Mouse (Mus musculus) neural tube, embryonic 10.5 days (tissue): ENCODE measurements around the gene Hlcs.

Experiments
- DNase-seq: peaks from one replicate; pipeline ENCODE4 v3.0.0-alpha.2; 2017; ENCODE audit warnings: low spot score; ENCODE audit errors: extremely low spot score

The Hlcs gene

DNA sequence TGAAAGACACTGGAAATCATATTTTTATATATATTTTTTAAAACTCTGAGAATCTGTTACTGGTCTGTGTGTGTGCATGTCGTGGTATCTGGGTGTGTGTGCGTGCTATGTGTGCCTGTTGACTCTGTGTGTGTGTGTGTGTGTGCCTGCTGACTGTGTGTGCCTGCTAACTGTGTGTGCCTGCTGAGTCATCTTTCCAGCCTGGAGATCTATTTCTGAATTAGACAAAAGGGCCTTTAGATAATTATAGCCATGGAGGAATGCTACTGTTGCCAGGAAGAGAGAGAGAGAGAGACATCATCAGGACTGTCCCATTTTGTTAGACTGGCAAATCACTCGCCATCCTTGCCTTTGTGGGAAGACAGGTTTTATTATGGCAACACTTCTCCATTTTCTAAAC is 103.7 kb downstream of the Hlcs start:
- no peak for DNase-seq

DNA sequence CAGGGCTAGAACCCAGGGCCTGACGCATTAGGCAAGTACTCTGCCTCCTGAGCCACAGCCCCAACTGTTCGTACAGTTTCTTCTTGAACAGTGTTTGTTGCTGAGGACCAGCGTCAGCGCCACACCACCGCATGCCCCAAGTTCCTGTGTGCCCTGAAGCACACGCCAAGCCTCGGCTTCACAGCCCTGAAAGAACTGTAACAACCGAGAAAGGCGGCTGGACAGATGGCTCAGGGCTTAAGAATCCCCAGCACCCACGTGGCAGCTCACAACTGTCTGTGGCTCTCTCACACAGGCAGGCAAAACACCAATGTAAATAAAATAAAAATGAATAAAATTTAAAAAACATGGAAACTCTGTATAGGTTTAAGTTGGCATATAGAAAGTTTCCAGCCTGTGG is 104.5 kb downstream of the Hlcs start:
- DNase-seq: no peak

DNA sequence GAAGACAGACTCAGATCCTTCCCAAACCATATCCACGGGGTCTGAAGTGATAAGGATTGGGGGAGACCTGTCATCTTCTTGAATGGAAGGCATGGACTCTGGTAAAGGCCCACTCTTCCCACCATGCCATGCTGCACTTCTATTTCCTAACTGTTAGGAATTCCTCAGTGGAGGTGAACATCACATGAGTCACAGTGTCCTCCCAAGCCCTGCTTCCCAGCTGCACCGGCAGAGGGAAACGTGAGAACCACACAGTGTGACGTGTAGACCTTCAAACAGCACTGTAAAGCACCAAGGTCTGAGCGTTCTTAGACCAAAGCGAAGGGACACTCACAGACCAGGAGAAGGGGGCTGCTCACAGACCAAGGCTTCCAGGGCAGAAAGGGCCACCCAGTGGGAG is 105.2 kb downstream of the Hlcs start:
- DNase-seq: no peak

DNA sequence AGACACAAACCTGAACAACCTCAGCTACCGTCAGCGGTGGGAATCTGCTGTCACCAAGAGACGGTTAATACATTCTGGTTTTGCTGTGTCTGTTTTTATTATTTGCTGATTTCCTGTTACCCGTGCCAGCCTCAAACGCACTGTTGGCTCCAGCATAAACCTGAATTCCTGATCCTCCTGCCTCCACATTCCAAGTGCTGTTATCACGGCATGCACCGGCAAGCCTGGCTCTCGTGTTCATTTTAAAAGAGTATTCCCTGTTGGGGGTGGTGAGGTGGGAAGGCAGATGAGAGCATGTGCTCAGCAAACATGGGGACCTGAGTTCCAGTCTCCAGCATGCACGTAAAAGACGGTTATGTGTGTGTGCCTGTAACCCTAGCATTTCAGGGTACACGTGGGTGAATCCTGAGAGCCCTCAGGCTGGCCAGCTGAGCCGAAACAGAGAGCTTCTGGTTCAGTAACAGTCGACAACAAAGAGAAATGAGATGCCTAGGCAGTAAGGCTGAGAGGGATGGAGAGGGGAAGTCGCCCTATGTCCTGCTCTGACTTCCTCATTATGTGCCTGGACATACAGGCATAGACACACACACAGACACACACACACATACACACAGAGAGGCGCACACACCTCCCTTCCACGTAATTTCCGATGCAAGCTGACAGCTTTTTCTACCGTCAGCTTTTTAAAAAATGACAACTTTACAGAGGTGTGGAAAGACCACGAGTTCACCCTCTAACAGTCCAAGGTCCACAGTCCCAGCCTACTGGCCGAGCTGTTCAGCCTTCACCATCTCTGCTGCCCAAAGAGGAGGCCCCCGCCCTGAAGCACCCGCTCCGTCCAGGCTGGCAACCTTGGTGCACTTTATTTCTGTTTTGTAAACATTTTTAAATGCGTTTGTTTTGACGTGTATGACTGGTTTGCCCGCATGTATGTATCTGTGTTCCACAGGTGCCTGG is 107.6 kb downstream of the Hlcs start:
- DNase-seq: no peak

DNA sequence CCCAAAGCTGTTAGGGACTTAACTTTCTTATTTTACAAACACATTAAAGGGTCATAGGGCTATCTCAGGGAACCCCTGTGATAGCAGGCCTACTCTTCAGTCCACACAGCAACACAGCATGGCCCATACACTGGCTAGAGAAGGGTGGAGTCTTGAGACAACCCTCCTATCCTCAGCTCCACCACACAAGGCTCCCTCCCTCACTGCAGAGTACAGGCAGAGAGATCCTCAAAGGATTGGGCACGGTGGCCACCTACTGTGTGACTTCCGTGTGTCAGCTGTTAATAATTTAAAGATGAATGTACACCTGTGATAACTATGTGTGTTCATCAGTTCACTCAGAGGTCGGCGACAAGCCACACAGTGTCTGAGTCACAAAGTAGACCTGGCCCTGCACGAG is 112.0 kb downstream of the Hlcs start:
- no peak for DNase-seq

DNA sequence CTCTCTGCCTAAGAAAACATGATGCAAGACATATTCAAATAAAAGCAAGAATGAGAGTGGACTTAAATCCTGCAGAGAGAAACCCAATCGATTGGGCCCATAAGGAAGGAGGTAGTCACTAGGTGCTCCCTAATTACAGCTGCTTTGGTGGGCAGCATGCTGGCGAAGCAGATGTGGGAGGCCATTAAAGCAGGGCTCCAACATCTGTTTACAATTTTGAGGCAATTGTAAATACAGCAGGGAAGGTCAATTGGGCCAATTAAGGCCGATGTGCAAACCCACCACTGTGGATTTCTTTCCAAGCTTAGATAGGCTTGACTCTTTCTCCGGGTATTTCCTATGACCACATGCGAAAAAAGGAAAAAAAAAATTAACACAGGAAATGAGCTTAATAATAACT is 117.5 kb downstream of the Hlcs start:
- DNase-seq: no peak

DNA sequence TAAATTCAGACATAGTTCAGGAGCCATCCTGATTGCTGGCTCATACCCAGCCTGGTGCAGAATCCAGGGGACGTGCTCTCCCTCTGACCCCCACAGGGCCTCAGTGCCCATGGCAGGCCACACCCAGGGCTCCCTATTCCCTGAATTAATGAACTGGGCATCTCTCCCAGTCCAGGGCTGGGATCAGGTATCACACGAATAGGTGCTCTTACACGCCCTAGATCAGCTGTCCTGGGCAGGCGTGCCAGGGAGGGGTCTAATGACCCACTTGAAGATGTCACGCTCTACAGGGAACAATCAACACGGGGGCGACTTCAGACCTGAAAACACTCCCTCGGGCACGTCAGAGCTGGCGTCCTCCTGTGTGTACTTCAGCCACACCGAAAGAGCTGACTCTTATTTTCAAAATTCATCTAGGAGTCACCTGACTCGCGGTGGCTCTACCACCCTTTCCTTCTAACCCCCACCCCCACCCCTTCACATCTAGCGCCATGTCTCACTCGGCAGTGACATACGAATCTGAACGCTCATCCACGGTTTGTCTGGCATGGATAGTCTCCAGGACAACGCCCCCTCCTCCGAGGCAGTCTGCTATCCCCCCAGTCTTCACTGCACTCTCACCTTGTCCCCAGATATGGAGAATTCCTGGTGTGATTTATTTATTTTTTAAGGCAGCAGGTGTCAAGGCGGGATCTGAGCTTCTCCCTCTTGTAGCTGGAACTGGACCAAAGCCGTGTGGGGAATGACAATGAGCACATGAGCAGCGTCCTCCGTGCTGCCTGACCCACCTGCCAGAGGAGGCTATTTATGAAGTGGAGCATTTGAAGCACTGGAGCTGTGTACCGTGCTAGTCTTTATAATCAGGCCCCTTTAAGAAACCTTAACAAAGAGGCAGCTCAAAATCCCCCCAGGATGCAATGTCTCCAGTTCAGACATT is 121.7 kb downstream of the Hlcs start:
- no peak for DNase-seq

DNA sequence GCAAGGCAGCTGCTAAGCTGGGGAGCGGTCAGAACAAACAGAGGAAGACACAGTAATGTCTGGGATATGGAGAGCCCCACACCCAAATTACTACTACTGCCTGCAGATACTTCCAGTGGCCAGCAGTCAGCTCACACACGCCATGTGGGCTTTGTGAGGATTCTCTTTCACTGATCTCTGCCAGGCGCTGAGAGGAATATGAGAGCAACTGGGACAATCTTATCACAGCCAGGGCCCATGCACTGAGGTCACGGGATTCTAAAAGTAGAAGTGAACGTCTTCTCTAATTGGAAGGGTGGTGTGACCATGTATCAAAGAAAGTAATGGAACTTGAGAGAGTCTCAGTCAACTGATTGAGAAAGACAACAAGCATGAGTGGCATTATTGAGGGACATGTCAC is 123.1 kb downstream of the Hlcs start:
- no peak for DNase-seq

DNA sequence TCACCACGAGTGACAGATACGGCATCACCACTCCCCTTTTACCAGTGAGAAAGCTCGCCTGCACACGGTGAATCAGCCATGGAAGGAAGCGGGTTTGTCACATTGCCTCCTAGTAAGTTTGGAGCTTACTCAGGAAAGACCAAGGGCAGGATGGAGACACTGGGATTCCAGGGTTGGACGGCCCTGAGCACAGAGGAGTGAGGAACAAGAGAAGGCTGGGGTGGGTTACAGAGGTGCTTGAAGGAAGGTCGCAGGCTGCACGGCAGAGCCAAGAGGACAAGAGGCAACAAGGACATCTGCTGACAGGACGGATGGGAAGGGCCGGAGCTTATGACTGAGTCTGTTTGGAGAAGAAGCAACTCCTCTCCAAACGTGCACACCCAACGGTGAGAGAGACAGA is 126.8 kb downstream of the Hlcs start:
- DNase-seq: no peak

DNA sequence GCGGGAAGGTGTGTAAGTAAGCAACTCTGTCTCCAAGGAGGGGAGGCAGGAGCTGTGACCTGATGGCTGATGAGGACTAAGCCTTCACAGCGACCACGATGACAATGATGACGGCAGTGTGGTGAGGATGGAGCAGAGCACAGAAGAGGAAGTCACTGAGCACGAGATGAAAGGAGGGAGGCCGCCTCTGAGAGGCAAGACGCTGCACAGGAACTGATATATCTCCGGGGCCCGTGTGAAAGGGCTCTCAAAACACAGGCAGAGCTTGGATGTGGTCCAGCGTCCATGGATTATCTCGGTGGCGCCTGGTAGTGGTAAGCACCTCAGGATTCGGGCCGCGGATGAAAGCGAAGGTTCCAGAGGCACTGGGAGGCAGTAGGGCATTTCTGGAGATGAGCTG is 127.9 kb downstream of the Hlcs start:
- no peak for DNase-seq

DNA sequence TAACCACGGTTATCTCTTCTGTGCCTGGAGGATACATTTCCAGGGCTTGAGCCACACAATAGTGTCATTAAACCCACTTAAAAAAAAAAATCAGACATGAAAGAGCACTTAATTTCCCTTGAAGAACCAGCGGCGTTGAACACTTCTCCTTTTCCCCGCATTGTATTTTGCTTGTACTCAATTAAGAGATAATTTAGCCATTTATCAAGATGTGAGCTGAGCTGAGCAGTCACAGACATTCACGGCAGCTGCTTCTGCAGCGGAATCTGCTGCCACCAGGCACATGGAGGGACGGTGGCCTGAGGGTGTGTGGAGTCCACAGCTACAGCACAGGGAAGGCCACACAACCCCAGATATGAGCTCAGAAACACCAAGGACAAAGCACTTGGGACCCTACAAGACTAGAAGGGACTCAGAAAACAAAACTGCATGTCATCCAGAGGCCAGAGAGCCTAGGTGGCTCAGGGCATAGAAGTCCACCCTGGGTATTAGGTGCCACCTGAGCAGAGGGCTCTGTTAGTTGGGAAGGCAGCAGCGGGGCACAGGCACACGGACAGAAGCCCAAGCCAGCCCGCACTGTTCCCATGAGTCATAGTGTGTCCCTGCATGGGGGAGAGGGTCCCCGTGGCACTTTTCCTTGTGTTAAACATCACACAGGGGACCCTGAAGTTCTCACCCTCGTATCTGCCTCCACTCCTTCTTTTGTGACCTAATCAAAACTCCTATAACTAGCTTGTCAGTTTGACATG is 133.1 kb downstream of the Hlcs start:
- DNase-seq: no peak

DNA sequence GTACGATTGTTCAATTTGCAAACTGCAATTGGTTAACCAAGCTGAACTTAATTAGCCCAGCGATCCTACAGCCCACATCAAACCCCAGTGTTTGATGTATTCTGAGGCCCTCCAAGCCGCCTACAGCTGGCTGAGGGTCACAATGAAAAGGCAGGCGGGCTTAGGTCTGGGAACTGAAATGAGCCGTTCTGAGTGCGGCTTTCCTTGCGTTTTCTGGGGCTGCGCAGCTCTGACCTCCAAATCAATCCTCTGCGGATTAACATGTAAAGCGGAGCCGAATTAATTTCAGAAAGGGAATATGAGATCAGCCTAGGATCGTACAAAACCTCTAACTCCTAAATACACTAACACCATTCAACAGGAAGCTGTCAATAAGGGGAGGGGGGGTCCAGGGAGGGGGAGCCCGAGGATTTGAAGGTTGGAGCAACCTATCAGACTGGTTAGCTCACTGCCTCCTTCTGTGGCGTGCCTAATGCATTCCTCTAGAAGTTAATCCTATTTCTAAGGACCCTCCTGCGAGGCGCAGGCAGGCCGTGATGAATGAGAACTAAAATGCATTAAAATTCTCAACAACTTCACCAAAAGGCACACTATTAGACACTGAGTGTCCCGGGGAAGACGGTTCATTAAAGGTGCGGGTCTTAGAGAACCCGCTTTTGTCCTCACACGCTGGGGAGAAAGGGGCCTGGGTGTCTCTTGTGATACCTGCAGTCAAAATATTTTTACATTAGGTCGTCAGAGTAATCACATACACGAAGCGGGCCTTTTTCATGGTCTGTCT is 133.8 kb downstream of the Hlcs start:
- DNase-seq: peak; percentile 32

DNA sequence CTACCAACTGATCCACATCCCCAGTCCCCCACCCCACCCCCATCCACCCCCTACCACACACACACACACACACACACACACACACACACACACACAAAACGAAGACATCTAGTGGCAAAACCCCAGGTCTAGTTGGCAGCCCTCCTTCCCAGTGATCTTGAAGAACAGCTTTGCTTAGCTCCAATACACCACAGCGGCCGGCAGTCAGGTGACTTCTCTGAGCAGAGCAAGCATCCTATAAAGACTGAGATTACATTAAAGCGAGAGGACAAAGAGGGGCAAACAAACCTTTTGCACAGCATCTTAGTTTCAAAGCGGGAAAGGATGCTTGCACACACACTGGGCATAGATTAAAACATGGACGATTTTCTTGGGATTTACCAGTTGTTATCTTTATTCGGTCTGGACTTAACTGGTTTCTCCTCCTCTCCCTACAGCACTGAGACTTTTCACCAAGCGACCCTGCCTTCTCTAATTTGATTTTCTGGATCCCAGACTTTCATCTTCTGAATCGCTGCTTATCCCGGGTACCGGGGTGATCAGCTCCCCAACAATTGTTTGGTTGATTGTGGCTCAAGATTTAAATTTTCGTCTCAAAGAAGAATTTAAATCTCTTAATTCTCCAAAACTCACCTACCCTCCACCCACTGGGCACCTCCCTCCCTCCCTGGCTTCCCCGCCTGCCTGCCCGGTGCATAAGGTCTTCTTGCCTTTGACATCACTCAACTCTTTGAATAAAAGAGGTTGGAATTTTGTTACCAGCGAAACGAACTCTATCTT is 134.7 kb downstream of the Hlcs start:
- no peak for DNase-seq

DNA sequence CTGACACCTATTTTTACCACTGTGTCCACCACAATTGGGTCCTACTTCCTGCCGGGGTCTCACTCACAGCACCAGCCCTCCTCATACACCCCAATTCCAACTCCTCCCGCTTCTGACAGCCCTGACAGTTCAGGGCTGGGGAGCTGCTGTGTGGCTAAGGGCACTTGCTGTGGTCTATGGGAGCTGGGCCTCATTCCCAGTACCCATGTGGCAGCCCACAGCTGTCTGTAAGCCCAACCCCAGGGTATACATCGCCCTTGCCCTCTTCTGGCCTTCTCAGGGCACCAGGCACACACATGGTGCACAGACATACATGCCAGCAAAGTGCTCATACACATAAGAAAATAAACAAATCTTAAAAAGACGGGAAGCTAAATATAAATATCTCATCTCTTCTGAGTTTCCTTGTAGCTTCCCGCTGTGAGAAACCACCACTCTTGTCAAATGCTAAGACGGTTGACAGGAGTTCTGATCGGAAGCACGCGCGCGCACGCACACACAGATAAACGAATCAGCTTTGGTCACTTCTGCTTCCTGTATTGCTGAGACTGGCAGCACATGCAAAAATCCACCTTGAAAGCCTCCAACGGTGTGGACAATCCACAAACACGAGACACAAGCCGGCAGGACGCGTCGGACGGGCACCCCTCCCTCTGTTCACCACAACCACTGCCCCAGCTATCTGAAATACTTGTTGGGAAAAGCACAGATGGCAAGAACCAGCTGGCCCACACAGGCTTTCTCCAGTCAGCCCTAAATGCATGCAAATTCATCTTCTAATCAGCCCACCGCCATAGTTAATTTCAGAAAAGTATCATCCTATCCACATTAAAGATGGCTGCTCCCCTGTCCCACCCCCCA is 136.1 kb downstream of the Hlcs start:
- DNase-seq: no peak

DNA sequence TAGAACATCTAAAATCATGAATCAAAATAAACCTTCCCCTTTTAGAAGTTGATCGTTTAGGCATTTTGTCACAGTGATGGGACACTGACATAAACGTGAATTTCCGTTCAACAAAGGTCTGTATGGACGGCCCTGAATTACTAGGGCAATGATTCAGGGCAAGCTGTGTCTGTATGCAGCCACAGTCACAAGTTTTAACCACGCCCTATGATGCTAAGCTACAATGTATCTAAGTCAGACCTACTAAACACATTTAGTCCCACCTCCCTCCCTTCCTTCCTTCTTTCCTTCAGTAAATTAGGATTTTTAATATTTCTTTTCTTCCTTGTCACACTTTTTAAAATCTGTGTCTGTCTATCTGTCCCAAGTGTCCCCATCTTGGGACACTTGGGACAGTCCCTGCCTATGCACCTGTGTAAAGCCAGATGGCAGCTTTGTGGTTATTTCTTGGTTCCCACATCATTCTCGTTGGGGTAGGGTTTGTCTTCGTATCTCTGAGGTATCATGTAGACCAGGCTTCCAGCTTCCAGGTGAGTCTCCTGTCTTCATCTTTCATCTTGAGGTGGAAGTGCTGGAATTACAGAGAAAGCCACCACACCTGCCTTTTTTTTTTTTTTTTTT is 137.9 kb downstream of the Hlcs start:
- no peak for DNase-seq

DNA sequence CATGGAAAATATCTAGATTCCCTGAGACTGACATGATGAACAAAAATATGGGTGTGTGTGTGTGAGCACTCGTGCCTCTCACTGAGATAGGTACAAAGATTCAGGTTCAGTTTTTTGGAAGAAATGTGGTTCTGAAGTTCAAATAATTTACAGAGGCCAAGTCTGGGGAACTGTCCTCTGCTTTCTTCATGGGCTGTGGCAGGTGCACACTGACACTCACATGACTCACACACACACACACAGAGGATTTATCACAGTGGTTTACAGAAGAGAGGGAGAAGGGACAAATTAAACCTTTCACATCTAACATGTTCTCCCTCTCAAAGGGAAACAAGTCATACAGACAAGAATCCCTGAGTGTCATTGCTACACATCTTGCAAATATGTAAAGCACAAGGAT is 140.0 kb downstream of the Hlcs start:
- DNase-seq: no peak

DNA sequence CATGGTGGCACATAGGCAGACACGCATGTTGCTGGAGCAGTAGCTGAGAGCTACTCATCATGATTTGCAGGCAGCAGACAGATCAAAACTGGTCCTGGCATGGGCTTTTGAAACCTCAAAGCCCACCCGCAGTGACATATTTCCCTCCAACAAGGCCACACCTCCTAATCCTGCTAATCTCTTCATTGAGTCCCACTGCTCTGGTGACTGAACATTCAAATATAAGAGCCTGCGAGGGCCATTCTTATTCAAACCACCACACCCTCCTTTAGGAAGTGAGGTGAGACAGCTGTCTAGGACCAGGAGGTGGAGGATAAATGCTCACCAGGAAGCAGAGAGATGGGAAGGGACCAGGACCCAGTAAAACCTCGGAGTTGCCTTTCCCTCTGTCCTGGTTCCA is 143.2 kb downstream of the Hlcs start:
- no peak for DNase-seq

DNA sequence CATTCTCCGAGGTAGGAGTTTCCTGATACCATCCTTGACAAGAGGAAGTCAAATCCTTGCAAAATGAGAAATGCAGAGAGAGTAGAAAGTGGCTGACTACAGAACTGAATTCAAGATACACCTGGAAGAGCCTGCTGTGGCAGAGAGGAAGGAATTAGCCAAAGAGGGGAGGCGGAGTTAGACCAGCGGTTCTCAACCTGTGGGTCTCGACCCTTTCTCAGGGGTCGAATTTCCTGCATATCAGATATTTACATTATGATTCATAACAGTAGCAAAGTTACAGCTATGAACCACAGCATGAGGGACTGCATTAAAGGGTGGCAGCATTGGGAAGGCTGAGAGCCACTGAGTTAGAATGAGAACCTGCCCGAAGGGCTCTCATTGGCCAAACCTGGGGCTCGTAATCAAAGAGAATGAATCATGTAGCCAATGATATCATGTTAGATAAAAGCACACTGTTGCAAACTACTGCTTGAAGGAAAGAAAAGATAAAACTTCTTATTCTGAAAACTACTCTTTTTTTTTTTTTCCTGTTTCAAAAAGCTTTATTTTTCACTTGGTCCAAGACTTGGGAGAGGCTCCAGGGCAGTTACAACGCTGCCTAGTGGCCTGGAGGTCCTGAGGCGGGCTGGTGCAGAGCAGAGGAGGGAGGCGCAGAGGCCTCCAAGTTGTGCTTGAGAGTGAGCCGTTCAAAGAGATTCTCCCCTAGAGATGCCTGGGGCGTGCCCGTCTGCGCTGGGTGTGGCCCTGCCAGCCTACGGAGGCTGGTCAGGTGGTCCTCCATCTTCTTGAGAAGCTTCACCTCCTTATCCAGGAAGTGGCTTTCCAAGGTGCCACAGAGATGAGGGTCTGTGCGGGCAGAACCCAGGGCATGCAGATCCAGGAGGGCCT is 144.5 kb downstream of the Hlcs start:
- DNase-seq: no peak
